Mouse (Mus musculus) adrenal gland, postnatal 36 days (tissue): ENCODE results near the gene Pitx2. TPM values are rescaled to one million over a fixed set of nuclear protein-coding genes. Genes with fewer than 3 reads are reported as not detected.

Source experiments
- DNase-seq, 2 experiments: peaks; one replicate each; pipeline ENCODE4 v3.0.0; 2021; ENCODE audit warnings: mixed read lengths in 1 of 2
- long read RNA-seq, 2 experiments: library from polyadenylated mRNA; stranded (forward); transcript quantifications; one replicate each; pipeline ENCODE4 v2.0.0; 2021; ENCODE audit warnings: borderline sequencing depth in 2 of 2
- total RNA-seq, 2 experiments: library from RNA; stranded (reverse); gene quantifications; 2 replicates each; pipeline ENCODE4 v1.2.3; 2021

Pitx2 gene
- total RNA-seq = not detected
- long read RNA-seq, experiment 1 = 0 reads
- long read RNA-seq, experiment 2 = 0 reads

DNA sequence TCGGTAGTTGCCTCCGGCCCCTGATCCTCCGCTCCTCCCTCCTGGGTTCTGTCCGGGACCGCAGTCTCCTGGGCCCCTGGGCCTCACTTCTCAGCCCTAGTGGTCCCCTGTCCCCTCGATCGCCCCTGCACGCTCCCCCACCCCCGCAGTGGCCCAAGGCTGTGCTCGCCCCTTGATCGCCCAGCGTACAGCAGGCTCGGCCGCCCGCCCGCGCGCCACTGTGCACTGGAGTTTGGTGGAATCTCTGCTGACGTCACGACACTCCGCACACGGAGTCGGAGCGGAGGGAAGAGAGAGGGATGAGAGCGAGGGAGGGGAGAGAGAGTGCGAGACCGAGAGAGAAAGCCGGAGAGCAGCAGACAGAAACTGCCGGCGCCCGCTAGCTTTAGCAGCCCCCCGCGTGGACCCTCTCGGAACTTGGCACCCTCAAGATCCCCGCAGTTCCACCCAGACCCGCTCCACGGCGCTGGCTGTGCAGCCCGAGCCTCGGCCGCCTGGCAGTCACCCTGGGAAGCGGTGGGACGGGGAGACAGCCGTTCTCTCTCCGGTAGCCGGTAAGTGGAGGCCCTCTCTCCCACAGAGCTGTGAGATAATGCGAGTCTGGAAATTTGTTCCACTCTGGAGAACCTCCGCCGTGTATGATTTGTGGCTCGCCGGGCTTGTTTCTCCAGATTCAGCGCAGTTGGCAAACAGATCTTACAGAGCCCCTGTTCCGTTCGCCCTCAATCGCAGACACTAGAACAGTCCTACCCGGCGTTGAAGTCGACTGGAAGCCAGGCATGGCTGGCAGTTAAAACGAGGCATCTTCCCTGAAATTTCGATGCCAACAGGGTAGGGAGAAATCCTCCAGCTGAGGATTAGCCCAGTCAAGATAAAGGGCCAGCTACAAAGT is at the start of gene Pitx2:
Pitx2 (plus strand) TSS at position 270 of the 892 bp plus-strand sequence.
- peak; percentile 43 to 50 for DNase-seq

DNA sequence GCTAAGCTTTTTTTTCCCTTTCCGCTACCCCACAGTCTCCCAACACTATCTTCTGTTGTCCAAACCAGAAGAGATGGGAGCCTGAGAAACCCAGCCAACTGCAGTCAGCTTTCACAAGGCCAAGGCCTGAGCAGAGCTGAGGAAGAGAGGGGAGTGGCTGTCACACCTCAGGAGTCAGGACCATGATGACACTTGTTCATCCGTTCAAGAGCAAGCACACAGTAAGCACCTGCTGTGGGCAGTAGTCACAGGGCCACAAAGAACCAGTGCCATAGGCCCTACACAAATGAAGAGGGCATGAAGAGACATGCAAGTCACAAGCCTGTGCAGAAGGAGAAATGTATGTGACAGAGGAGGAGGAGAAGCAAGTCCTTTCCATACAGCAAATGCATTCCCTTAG is 49.7 kb upstream of the Pitx2 start:
- DNase-seq = no peak

DNA sequence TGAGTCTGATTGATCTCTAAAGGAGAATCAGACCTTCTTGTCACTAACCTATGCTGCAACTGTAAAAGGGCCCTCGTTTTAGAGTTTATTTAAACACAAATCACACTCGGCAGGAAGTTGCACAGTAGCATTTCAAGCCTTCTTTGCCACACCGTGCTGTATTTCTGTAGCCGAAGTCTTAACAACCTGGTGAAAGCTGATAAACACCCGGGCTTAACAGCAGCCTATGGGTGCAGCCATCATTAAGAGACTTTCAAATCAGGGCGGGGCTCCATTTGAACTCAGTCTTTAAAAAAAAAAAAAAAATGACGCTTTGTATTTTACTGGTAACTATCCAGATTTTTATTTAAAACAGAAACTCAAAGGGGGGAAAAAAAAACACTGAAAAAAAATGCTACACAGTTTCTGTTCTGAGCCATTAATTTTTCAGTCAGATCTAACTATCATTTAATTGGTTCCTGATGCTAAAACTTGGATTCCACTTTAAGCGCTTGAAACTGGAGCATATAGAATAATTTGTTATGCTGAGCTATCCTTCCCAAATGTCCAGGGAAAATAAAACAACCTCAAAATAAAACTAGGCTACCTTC is 48.5 kb upstream of the Pitx2 start:
- no peak for DNase-seq

DNA sequence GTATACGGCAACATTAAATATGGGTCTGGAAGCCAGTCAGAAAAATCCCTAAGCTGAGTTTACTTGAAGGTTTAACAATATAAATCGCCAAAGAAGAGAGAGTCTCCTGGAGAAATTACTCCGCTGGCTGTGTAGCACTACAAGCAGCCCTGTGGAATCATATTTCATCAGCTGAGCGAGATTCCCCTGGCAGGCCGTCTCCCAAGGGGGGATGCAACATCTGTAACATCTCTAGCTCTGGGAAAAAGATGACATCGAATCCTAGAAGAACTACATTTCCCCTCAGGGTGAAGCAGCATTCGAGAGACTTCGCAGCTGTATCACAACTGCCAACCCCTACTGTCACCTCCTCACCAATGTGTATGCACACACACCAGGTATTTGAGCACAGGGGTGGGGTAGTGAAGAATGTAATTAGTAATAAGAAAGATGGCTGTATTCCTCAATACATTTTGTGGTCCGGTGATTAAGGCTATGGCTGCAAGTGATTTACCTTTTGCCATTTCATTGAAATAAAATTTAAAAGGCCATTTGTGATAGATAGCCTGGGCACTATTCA is 40.8 kb upstream of the Pitx2 start:
- no peak for DNase-seq

DNA sequence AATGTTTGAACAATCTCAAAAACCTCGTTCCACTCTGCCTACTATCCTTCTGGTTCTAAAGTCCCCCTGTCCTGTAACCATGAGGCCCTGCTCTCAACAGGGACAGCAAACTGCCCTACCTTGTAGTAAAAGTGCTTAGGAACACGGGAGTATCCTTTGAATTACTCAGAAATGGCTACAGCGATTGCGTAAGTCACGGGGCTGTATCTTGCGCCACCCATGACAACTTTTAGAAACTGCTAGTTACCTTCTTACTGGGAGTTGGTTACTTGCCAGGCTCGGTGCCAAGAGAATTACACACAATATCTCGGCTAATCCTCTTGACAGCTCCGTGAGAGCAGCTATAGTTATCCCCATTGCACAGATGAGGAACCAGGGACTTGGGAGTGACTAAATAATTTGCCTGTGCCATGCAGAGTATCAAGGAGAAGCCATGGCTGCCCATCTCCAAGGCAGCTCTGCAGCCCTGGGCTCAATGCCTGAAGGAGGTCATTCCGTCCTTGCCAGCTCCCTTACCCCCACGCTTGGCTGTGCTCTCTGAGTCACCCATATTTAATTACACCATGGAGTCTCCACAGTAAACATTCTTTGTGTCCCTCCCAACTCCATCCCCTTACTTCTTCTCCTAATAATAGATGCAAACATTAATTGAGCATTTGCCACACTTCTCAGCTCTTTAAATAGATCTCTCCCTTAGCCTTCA is 38.2 kb upstream of the Pitx2 start:
- DNase-seq = no peak

DNA sequence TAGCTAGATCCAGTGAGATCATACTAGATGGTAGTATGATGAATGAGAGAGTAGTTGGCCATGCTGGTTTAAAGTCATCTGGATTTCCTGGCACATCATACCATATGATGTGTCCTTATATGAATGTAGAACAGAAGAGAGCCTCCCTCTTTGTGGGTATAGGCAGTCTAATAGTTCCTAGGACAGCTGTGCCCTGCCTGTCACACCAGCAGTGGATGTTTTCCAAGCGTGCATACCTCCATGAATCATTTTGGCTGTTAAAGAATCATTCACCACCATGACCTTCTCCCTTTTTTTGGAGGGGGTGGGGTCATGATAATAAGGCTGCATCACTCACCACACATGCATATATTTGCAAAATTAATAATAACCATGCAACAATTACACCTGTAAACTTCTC is 35.4 kb upstream of the Pitx2 start:
- no peak for DNase-seq

DNA sequence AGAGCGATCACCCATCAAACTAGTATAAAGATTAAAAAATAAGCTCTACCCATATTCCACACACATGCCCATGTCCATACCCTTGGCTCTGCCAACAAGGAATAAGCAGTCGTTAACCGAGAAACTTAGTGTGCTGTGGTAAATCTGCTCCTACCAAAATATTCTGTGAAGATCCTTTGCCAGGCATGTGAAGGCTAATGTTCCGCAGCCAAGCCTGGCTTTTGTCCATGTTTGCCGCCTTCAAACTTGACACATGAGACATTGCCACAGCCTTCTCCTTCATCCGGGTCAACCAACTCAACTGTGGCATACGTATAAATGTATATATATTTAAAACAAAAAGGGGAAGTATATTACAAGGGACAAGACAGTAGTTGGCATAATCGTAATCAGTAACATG is 34.0 kb upstream of the Pitx2 start:
- no peak for DNase-seq

DNA sequence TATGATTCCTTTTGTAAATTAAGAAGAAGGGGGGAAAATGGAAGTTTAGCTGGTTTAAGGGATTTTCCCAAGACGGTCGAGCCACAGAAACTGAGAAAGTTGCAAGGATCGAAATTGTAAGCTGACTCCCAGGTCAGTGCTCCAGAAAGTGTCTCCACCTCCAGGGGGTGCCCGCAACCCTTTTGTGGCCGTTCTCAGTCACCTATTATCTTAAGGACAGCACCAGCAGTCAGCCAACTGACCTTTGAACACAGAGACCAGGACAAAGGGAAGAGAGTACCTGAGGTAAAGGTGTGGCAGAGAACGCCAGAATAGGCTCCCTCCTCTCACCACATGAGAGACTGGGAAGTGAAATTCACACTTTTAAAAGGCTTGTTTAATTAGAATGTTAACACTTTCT is 33.0 kb upstream of the Pitx2 start:
- no peak for DNase-seq

DNA sequence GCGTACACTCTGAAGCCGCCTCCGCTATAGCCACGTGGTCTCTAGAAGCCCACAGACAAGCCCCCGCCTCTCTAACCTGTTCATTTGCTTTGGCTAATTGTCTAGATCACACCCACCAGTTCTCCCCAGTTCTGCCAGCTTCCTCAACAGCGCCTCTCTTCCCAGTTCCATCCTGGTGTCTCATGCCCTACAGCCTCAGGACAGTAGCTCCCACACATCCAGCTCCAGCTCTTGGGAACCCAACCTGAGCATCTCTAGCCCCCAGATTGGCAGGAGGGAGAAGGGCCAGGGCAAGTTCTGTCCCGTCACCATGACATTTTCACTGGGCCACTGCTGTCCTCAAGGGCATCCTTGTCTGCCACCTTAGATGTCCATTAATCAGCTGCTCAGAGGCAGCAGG is 29.3 kb upstream of the Pitx2 start:
- no peak for DNase-seq

DNA sequence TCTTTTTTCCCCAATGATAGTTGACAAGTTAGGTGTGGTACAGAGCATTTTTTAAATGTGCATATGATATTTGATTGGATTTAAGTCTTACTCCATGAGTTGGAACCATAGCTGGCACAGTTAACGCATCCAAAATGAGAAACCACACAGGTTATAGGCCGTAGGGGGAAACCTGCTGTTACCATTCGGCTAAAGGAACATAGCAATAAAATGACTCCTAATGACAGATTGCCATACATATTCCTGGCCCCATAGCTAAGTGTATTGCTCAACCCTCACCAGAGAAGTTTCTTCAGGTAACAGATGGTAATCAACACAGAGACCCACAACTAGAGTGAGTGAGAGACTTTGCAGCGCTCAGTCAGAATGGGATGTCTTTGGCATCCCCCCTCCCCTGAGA is 27.9 kb upstream of the Pitx2 start:
- no peak for DNase-seq

DNA sequence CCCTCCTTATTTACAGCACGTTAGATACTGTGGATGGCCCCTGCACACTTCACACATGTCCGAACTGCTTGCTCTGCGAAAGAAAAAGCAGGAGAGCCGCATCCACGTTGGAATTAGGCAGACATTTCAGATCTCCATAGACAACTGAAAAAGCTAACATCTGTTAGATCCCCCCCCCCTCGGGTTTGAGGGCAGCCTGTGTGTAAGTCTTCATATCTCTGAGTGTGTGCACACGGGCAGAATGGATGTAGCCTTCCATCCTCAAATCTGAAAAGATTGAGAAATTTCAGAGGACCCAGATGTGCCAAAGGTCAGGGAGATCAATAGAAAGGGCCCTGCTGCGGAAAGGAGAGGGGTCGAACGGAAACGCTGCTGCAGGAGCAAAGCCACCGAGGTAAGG is 5.2 kb upstream of the Pitx2 start:
- no peak for DNase-seq

DNA sequence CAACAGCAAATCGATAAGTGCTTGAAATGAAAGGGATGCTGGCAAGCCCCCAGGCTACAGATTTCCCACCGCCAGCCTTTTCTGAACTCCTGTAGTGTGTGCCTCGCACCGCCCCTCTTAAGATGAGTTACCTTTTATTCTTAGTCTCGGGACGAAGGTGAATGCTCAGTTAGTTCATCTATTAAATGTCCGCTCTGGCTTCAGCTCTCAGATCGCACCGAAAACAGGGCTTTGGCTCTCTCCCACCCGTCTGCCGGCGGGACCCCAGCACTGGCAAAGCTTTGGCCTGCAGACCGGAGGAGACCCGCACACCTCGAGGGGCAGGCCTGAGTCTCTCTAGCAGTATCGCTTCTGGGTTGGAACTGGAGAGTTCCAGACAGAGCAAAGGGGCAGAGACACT is 4.6 kb upstream of the Pitx2 start:
- no peak for DNase-seq

DNA sequence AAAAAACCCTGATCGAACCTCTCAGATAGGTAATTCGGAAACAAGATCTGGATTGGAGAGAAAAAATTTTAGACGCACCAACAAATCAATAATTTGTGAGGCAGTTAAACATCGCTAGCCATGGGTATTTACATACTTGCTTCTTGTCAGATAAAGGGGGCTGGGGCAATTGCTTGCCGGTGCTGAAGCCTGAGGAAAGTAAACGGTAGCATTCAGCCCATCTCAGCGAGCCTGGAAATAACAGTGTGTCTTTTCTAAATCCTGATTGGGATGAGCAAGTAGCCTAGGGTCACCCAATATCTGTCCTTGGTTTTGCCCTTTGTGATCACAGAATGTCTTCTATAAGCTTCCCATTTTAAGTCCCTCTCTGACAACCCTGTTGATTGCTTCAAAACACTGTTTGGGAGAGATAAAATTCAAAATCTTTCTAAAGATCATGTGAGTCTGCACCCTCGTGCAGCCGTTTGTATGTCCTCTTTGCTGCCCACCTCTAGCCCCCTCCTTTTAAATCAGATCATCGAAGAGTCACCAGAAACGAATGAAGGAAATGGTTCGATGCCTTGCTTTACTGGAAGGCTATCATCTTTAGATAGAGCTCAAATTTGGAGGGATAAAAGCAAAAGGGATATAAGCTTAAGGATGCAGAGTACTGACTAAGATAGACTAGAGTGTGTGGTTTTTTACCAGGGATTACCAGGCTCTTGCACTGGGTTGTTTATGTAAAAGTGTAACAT is 3.7 kb upstream of the Pitx2 start:
- no peak for DNase-seq

DNA sequence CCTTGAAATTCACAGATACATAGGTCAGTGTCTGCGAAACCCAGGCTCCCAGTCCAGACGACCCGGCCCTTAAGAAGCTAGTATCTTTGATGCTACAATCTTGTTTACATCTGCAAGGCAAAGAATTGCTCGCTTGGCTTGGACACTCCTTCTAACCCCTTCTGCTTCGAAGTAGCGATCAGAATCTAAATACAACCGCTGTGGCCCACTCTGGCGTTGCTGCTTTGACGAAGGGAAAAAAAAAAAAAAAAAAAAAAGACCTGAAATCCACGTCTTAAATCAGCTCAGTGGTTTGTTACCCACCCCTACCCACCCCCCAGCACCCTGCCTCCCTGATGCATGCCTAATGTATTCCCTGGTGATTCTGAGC is 3.1 kb upstream of the Pitx2 start:
- DNase-seq = no peak

DNA sequence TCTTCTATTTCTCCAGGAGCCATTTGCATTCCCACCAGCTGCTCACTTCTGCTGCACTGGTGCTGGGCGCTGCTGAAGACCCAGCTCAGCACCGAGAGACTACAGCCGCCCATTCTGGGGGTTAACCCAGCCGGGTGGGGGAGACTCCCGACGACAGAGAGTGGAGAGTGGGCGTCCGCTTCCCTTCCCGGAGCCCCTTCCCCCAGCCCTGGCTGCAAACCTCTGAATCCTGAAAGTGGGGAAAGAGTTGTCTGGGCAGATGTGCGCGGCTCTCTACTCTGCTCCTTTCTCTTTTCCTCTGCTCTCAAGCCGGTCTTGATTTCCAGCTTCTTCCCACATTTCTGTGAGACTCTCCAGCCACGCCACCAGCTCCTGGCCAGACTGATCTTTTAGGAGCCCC is 2.6 kb upstream of the Pitx2 start:
- DNase-seq = no peak

DNA sequence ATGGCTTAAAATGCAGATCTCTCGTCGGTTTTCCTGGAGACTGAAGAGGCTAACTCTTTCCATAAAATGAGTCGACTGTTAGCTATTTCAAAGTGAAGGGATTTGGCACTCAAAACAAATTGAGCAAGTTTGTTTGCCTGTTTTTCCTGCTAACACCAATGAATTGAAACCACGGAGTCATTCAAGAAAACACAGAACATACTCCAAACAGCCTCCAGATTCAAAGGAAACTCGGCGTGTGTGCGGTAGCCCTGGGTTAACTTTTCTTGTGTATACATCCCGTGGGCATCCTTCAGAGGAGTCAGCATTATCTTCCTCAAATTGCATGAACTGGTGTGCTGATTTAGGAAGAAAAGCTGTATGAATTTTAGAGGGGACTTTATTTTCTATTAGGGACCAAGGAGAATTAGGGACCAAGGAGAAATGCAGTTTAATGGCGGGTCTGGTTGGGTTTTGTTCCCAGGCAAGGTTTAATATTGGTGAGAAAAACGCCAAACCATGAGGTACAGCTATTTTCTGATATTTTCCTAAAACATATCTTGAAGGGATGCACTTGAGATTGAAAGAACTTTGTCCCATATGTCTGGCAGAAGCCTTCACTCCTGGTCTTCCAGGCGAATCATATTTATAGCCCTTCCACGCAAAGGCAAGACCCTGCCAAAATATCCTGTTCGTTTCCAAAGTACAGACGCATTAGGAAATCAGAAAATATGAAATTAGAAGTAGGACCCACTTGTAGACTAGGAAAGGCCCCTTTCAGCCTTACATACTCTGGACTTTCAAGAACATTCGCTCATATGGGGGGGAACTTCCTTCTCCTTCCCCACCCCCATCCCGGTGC is 1.7 kb upstream of the Pitx2 start:
- no peak for DNase-seq

DNA sequence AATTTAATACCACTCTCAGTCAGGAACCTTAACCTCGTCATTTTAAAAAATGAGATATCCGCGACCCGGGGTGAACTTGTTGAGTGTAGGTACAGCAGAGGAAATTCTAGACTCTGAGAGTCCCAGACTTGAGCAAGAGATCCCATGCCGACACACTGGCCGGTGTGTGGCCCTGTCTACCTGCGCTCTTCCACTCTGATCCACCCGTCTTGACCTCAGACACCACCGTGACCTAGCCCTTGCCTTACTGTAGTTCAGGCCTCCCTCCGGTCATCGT is 1.1 kb upstream of the Pitx2 start:
- no peak for DNase-seq

DNA sequence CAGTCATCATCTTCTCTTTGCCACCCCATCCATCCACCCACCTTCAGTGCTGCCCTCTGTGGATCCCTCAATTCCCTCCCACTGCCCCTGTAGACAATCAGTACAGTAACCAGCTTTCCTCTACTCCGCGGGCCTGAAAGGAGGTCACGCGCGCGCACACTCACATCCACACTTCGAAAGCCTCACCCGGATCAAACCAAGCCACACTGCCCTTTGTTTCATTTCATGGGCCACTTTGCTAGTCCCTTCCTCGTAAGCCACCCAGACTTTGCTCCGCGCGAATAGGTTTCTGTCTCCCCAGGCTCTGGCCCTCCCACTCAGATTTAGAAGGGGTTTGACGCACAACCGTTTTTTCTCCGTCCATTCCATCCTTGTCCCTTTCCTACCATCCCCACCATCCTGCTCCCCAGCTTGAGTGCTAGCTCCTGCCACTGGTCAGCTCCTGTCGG is 494 bp upstream of the Pitx2 start:
- no peak for DNase-seq

DNA sequence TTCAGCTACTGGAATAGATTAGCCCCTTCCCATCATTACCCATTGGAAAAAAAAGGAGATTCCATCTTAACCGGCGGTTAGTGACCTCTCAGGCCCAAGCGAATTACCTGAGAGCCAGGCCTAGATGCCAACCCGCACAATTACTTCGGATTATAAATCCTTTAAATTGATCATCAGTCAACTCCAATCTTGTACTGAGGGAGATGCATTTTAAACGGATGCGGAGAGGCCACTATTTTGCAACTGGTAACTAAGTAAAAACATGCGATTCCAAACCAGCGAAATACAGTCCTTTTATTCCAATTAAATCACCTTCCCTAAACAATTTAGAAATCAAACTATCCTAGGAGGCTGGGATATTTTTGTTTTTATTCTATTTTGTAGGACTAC is 818 bp downstream of the Pitx2 start:
- DNase-seq = no peak

DNA sequence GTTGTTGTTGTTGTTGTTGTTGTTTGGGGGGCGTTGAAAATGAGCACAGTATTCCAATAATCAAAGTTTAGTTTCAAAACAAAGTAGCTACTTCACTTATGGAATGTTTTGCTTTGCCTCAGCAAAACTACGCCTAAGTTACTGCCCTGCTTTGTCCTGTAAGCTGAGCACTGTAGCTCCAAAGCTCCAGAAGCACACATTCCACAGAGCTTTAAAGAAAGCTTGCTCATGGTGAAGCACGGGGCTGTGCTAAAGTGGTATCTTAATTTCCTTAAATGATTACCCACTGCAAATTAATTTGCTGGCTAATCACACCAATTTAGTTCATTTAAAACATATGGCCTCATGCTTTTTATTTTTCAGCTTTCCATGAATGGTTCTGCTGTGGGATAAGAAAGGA is 1.5 kb downstream of the Pitx2 start:
- DNase-seq = no peak

DNA sequence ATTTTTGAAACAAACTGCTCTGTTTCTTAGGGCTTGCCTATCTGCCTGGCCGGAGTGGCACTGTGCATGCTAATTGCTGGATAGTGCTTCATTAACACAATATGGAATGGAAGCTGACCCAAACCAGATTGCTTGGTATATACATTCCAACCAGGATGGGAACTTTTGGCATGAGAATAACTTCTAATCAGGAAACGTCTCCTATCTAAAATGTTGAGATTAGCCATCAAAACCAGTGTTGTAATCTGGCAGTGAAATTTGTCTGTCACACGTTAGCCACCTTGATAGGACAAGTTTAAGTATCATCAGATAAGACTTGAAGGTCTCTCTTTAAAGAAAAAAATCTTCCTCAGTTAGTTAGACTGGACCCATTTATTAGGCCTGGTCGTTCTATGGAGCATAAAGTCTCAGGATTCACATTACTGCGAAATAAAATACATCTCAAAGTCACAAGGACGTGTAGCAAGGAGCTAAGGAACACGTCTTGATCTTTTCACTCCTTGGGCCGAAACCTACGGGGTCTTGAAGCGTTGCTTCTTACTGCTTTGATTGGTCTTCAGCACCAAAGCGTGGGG is 2.1 kb downstream of the Pitx2 start:
- DNase-seq = no peak
